Mouse (Mus musculus) small intestine, adult 2 months (tissue): ENCODE measurements at regions not wholly inside any gene's neighbourhood (a gene's known extent, or its start where the extent isn't known, plus 50 kb on each side); places are given as distances from the start of the nearest gene placed in this dataset.

ENCODE experiments used
- CTCF ChIP-seq: fragments of 200-500 bp; IDR thresholded peaks from 2 replicates; pipeline ENCODE4 v1.5.1; 2012; ENCODE audit warnings: low read depth, mild to moderate bottlenecking, control low read depth, inconsistent platforms, low read length, moderate library complexity, mixed read lengths; ENCODE audit not compliant: insufficient replicate concordance, insufficient read length; ENCODE audit errors: extremely low read depth
- POLR2A ChIP-seq: fragments of 200-500 bp; IDR thresholded peaks from 2 replicates; pipeline ENCODE4 v1.6.1; 2012; ENCODE audit warnings: low read depth, mild to moderate bottlenecking, control low read depth, inconsistent platforms, low read length, moderate library complexity

GRCm38 (mm10) chr11:112107314-112107713 is 674.7 kb upstream of the Sox9 start:
- TF ChIP-seq POLR2A (no peak), CTCF (no peak)
